Mouse (Mus musculus): ENCODE results near the gene Sim2. TPM values are rescaled to one million over a fixed set of nuclear protein-coding genes. Genes with fewer than 3 reads are reported as not detected.

Sim2 gene
- polyA plus RNA-seq, 1 experiment from 2014 or later = 1.7 TPM

GRCm38 (mm10) chr16:94075362-94076027, 9.2 kb upstream of the Sim2 start:
- H3K27ac ChIP-seq (ENCODE audit: low read length) = no peak overlapping the region
- H3K9me3 ChIP-seq (ENCODE audit: low read length) = no peaks in the 10 kb centered on the region
- H3K4me1 ChIP-seq (ENCODE audit: insufficient read depth, low read length) = no peaks in the 10 kb centered on the region
- no peak overlapping the region for H3K9ac ChIP-seq (replicated peaks; ENCODE audit: low read length)
- H3K36me3 ChIP-seq (ENCODE audit: insufficient read depth, low read length) = no peaks in the 10 kb centered on the region
- H3K4me2 ChIP-seq (replicated peaks; ENCODE audit: low read depth, low read length) = no peak overlapping the region
- H3K27me3 ChIP-seq (ENCODE audit: insufficient read depth, low read length) = peaks cover 65% of the 10 kb centered on the region
- 0 out of 2 replicates have a peak, but pooled peaks have one; percentile 24 for ATAC-seq (ENCODE audit: low FRiP score, low TSS enrichment)
- WGBS = 42% methylated on average over 19 of the region's 19 CpGs
- no peak overlapping the region for H3K4me3 ChIP-seq (ENCODE audit: low read length)

- WGBS = 1% methylated on average over 23 of the region's 23 CpGs
- Histone ChIP-seq H3K4me3 (ENCODE audit: low read length) (no peak overlapping the region), H3K27ac (ENCODE audit: low read length) (no peak overlapping the region), H3K4me2 (replicated peaks; ENCODE audit: low read depth, low read length) (no peak overlapping the region), H3K9me3 (ENCODE audit: low read length) (no peaks in the 10 kb centered on the region), H3K4me1 (ENCODE audit: insufficient read depth, low read length) (no peaks in the 10 kb centered on the region), H3K36me3 (ENCODE audit: insufficient read depth, low read length) (no peaks in the 10 kb centered on the region), H3K27me3 (ENCODE audit: insufficient read depth, low read length) (peaks cover 93% of the 10 kb centered on the region), H3K9ac (replicated peaks; ENCODE audit: low read length) (no peak overlapping the region)
- ATAC-seq (ENCODE audit: low FRiP score, low TSS enrichment) = no peak
These were observed 6.2 kb upstream of the Sim2 start for GRCm38 (mm10) chr16:94078318-94079074.

GRCm38 (mm10) chr16:94079075-94079855, 5.5 kb upstream of the Sim2 start:
- Histone ChIP-seq H3K27me3 (ENCODE audit: insufficient read depth, low read length) (peaks cover 94% of the 10 kb centered on the region), H3K9me3 (ENCODE audit: low read length) (no peaks in the 10 kb centered on the region), H3K36me3 (ENCODE audit: insufficient read depth, low read length) (no peaks in the 10 kb centered on the region), H3K4me2 (replicated peaks; ENCODE audit: low read depth, low read length) (no peak overlapping the region), H3K4me3 (ENCODE audit: low read length) (no peak overlapping the region), H3K4me1 (ENCODE audit: insufficient read depth, low read length) (no peaks in the 10 kb centered on the region), H3K9ac (replicated peaks; ENCODE audit: low read length) (no peak overlapping the region), H3K27ac (ENCODE audit: low read length) (no peak overlapping the region)
- ATAC-seq (ENCODE audit: low FRiP score, low TSS enrichment) = no peak
- under 1% methylated on average over 47 of the region's 47 CpGs for WGBS

GRCm38 (mm10) chr16:94079856-94080555, 4.7 kb upstream of the Sim2 start:
- peaks cover 4% of the 10 kb centered on the region for H3K4me1 ChIP-seq (ENCODE audit: insufficient read depth, low read length)
- no peak overlapping the region for H3K27ac ChIP-seq (ENCODE audit: low read length)
- no peak overlapping the region for H3K4me3 ChIP-seq (ENCODE audit: low read length)
- no peak overlapping the region for H3K4me2 ChIP-seq (replicated peaks; ENCODE audit: low read depth, low read length)
- H3K36me3 ChIP-seq (ENCODE audit: insufficient read depth, low read length) = no peaks in the 10 kb centered on the region
- H3K9ac ChIP-seq (replicated peaks; ENCODE audit: low read length) = no peak overlapping the region
- ATAC-seq (ENCODE audit: low FRiP score, low TSS enrichment) = no peak
- H3K27me3 ChIP-seq (ENCODE audit: insufficient read depth, low read length) = peaks cover 99% of the 10 kb centered on the region
- H3K9me3 ChIP-seq (ENCODE audit: low read length) = no peaks in the 10 kb centered on the region
- WGBS = 2% methylated on average over 13 of the region's 13 CpGs

- Histone ChIP-seq H3K27me3 (ENCODE audit: insufficient read depth, low read length) (peaks cover 96% of the 10 kb centered on the region), H3K4me3 (ENCODE audit: low read length) (no peak overlapping the region), H3K9me3 (ENCODE audit: low read length) (no peaks in the 10 kb centered on the region), H3K4me2 (replicated peaks; ENCODE audit: low read depth, low read length) (no peak overlapping the region), H3K9ac (replicated peaks; ENCODE audit: low read length) (no peak overlapping the region), H3K27ac (ENCODE audit: low read length) (no peak overlapping the region), H3K36me3 (ENCODE audit: insufficient read depth, low read length) (no peaks in the 10 kb centered on the region), H3K4me1 (ENCODE audit: insufficient read depth, low read length) (peaks cover 15% of the 10 kb centered on the region)
- WGBS = 17% methylated on average over 5 of the region's 5 CpGs
- ATAC-seq (ENCODE audit: low FRiP score, low TSS enrichment) = no peak
These were observed 3.1 kb upstream of the Sim2 start for GRCm38 (mm10) chr16:94081596-94081995.

GRCm38 (mm10) chr16:94081996-94082708, 2.6 kb upstream of the Sim2 start:
- Histone ChIP-seq H3K27me3 (ENCODE audit: insufficient read depth, low read length) (peaks cover 96% of the 10 kb centered on the region), H3K4me2 (replicated peaks; ENCODE audit: low read depth, low read length) (no peak overlapping the region), H3K9ac (replicated peaks; ENCODE audit: low read length) (no peak overlapping the region), H3K4me1 (ENCODE audit: insufficient read depth, low read length) (peaks cover 18% of the 10 kb centered on the region), H3K4me3 (ENCODE audit: low read length) (no peak overlapping the region), H3K27ac (ENCODE audit: low read length) (no peak overlapping the region), H3K36me3 (ENCODE audit: insufficient read depth, low read length) (no peaks in the 10 kb centered on the region), H3K9me3 (ENCODE audit: low read length) (no peaks in the 10 kb centered on the region)
- WGBS = 7% methylated on average over 8 of the region's 8 CpGs
- ATAC-seq (ENCODE audit: low FRiP score, low TSS enrichment) = no peak

GRCm38 (mm10) chr16:94082960-94083847, 1.5 kb upstream of the Sim2 start:
- Histone ChIP-seq H3K9me3 (ENCODE audit: low read length) (no peaks in the 10 kb centered on the region), H3K4me3 (ENCODE audit: low read length) (peak overlapping the region; percentile 37; the same call in 1 of the 2 replicates), H3K27me3 (ENCODE audit: insufficient read depth, low read length) (peaks cover 96% of the 10 kb centered on the region), H3K9ac (replicated peaks; ENCODE audit: low read length) (no peak overlapping the region), H3K4me2 (replicated peaks; ENCODE audit: low read depth, low read length) (0 out of 2 replicates have a peak overlapping the region, but pooled peaks have one; percentile 16), H3K27ac (ENCODE audit: low read length) (no peak overlapping the region), H3K36me3 (ENCODE audit: insufficient read depth, low read length) (no peaks in the 10 kb centered on the region), H3K4me1 (ENCODE audit: insufficient read depth, low read length) (peaks cover 18% of the 10 kb centered on the region)
- ATAC-seq (ENCODE audit: low FRiP score, low TSS enrichment) = no peak
- WGBS = 2% methylated on average over 46 of the region's 46 CpGs

- no peak for ATAC-seq (ENCODE audit: low FRiP score, low TSS enrichment)
- peaks cover 18% of the 10 kb centered on the region for H3K4me1 ChIP-seq (ENCODE audit: insufficient read depth, low read length)
- no peak overlapping the region for H3K9ac ChIP-seq (replicated peaks; ENCODE audit: low read length)
- WGBS = under 1% methylated on average over 41 of the region's 41 CpGs
- 0 out of 2 replicates have a peak overlapping the region, but pooled peaks have one; percentile 16 for H3K4me2 ChIP-seq (replicated peaks; ENCODE audit: low read depth, low read length)
- peak overlapping the region; percentile 37 for H3K4me3 ChIP-seq (ENCODE audit: low read length)
- H3K9me3 ChIP-seq (ENCODE audit: low read length) = no peaks in the 10 kb centered on the region
- no peaks in the 10 kb centered on the region for H3K36me3 ChIP-seq (ENCODE audit: insufficient read depth, low read length)
- H3K27me3 ChIP-seq (ENCODE audit: insufficient read depth, low read length) = peaks cover 95% of the 10 kb centered on the region
- H3K27ac ChIP-seq (ENCODE audit: low read length) = no peak overlapping the region
These were observed 744 bp upstream of the Sim2 start for GRCm38 (mm10) chr16:94083848-94084525.
